Mouse (Mus musculus): ENCODE measurements around the gene Klrd1. TPM values are rescaled to one million over a fixed set of nuclear protein-coding genes. Genes with fewer than 3 reads are reported as not detected.

Klrd1 gene
- total RNA-seq, 1 experiment = not detected

Other genes with a start within 250 kb of the Klrd1 start
- gene Clec12a, start 249.1 kb upstream of the Klrd1 start, total RNA-seq (2012; rRNA removed) = not detected in 2 replicates
- not detected in 2 replicates for gene Clec12b, start 205.9 kb upstream of the Klrd1 start, total RNA-seq (2012; rRNA removed)
- gene Clec1b, start 194.5 kb upstream of the Klrd1 start, total RNA-seq (2012; rRNA removed) = not detected in 2 replicates
- gene Clec9a, start 182.9 kb upstream of the Klrd1 start, total RNA-seq (2012; rRNA removed) = not detected in 2 replicates
- gene Clec1a, start 139.8 kb upstream of the Klrd1 start, total RNA-seq (2012; rRNA removed) = not detected in 2 replicates
- gene Olr1, start 84.6 kb upstream of the Klrd1 start, total RNA-seq (2012; rRNA removed) = 0.45 TPM in 1 of 2 replicates, not detected in the other
- gene Tmem52b, start 79.2 kb upstream of the Klrd1 start, total RNA-seq (2012; rRNA removed) = not detected in 2 replicates
- gene Gabarapl1, start 58.6 kb upstream of the Klrd1 start, total RNA-seq (2012; rRNA removed) = 14.7 and 25.6 TPM in 2 replicates
- not detected in 2 replicates for gene Klre1, start 13.9 kb upstream of the Klrd1 start, total RNA-seq (2012; rRNA removed)
- gene Klrk1, start 32.1 kb downstream of the Klrd1 start, total RNA-seq (2012; rRNA removed) = not detected in 2 replicates
- gene Klrc3, start 51.6 kb downstream of the Klrd1 start, total RNA-seq (2012; rRNA removed) = not detected in 2 replicates
- gene Klrc2, start 68.9 kb downstream of the Klrd1 start, total RNA-seq (2012; rRNA removed) = not detected in 2 replicates
- not detected in 2 replicates for gene Klrc1, start 87.2 kb downstream of the Klrd1 start, total RNA-seq (2012; rRNA removed)
- gene Klri1, start 125.3 kb downstream of the Klrd1 start, total RNA-seq (2012; rRNA removed) = not detected in 2 replicates
- not detected in 2 replicates for gene Klri2, start 148.7 kb downstream of the Klrd1 start, total RNA-seq (2012; rRNA removed)
- not detected in 2 replicates for gene Gm156, start 192.5 kb downstream of the Klrd1 start, total RNA-seq (2012; rRNA removed)